Mouse (Mus musculus) stomach, embryonic 15.5 days (tissue): ENCODE measurements around the gene Gm26602. TPM values are rescaled to one million over a fixed set of nuclear protein-coding genes. Genes with fewer than 3 reads are reported as not detected.
A peak's percentile ranks its signal among the peaks of the same experiment; 100 is the strongest.

Experiments used
- ATAC-seq: fragments of 200-750 bp; cut with Nextera tagmentation; 2 replicates; pipeline ENCODE4 v1.8.0; 2017; ENCODE audit warnings: low read depth, moderate number of reproducible peaks, moderate TSS enrichment; ENCODE audit not compliant: insufficient read depth, low FRiP score
- H3K27ac ChIP-seq: fragments of 300-500 bp; sonication (generic); 2 replicates; pipeline ENCODE4 v1.5.1; 2015; ENCODE audit warnings: mild to moderate bottlenecking, inconsistent platforms
- H3K27me3 ChIP-seq: fragments of 300-500 bp; sonication (generic); replicated peaks from 2 replicates; pipeline ENCODE4 v1.6.1; 2015; ENCODE audit warnings: inconsistent platforms
- H3K36me3 ChIP-seq: fragments of 300-500 bp; sonication (generic); 2 replicates; pipeline ENCODE4 v1.6.1; 2015; ENCODE audit warnings: inconsistent platforms
- H3K4me1 ChIP-seq: fragments of 300-500 bp; sonication (generic); 2 replicates; pipeline ENCODE4 v1.6.1; 2015; ENCODE audit warnings: inconsistent platforms
- H3K4me2 ChIP-seq: fragments of 300-500 bp; sonication (generic); 2 replicates; pipeline ENCODE4 v1.6.1; 2015; ENCODE audit warnings: mild to moderate bottlenecking, inconsistent platforms
- H3K4me3 ChIP-seq: fragments of 300-500 bp; sonication (generic); replicated peaks from 2 replicates; pipeline ENCODE4 v1.5.1; 2015; ENCODE audit warnings: inconsistent platforms
- H3K9ac ChIP-seq: fragments of 300-500 bp; sonication (generic); 2 replicates; pipeline ENCODE4 v1.6.1; 2015; ENCODE audit warnings: inconsistent platforms
- H3K9me3 ChIP-seq: fragments of 300-500 bp; sonication (generic); 2 replicates; pipeline ENCODE4 v1.6.1; 2016; ENCODE audit warnings: inconsistent platforms
- WGBS: fragments of 180-500 bp; shearing (Covaris S2); methylation state at CpG from one replicate; pipeline ENCODE4 v1.1.7; 2015; 5-methylcytosine and 5-hydroxymethylcytosine counted together
- polyA plus RNA-seq: library from polyadenylated mRNA; unstranded; fragments of >200 nt; fragmentation: Nextera tagmentation; extraction: Ambion mirVana; gene quantifications from 2 replicates; pipeline ENCODE4 v1.2.1, GENCODE M21; 2015

The Gm26602 gene
- polyA plus RNA-seq: 4.4 and 13.3 TPM in 2 replicates

DNA sequence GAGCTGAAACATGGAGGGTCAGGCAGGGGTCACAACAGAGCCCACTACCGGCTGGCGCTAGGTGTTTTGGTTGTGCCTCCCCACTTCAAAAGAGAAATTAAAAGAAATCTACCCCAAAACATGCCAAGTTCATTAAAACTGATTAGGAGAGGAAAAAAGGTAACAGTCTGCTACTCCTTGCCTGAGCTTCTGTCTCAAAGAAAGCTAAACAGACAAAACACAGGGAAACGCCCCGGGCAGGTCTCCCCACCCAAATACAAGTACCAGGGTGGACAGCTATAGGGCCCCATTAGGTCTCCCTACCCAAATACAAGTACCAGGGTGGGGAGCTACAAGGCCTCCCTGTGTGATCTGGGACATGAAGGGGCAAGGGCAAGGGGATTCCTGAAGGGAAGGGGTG lies at the start of gene Gm26602:
TSS of gene Gm26602 (plus strand) at position 301 of the 400 bp plus-strand sequence.
- Histone ChIP-seq H3K9me3 (no peaks in the 10 kb centered on the region), H3K27me3 (no peaks in the 10 kb centered on the region), H3K27ac (peak within 1 kb of the TSS; percentile 70), H3K4me3 (no peak within 1 kb of the TSS), H3K9ac (no peak within 1 kb of the TSS), H3K36me3 (peaks cover 31% of the 10 kb centered on the region), H3K4me1 (peaks cover 26% of the 10 kb centered on the region), H3K4me2 (no peak within 1 kb of the TSS)
- 91% methylated on average over 4 of the region's 4 CpGs for WGBS
- no peak for ATAC-seq

DNA sequence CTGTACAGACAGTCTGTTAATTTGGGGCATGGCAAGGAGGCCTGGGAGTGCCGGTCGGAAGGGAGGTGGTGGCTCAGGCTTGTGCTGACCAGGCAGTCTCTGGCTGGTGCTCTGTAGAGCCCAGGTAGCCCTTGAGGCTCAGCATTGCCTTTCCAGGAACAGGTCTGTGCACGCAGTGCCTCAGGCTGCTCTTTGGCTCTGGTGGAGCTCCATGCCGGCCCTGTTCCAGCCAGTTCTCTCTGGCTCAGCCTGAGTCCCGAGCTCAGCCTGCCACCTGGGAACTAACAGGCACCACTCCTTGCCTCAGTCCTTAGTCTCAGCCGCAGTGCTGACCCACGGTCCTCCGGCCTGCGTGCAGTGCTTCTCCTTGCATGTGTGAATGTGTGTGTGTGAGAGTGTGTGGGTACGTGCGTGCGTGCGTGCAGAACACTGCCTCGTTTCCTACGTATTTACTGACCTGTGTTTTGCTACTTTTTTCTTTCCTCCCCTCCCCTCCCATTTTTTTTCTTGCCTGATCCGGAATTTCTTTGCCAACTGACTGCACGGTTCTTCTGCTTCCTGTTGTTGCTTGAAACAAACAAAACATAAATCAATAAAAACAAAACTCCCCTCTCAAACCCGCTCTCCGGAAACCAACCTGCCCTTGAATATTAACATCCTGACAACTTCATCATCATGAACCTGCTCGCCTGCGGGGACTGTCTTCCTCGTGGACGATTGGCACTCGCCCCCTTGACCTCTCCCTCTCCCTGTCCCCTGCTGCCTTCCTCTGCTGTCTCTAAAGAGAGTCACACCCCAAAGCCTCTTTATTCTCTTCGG lies 49.2 kb upstream of the Gm26602 start:
- Histone ChIP-seq H3K36me3 (peaks cover 64% of the 10 kb centered on the region), H3K9ac (no peak overlapping the region), H3K4me2 (no peak overlapping the region), H3K27ac (no peak overlapping the region), H3K27me3 (no peaks in the 10 kb centered on the region), H3K9me3 (no peaks in the 10 kb centered on the region), H3K4me1 (peaks cover 40% of the 10 kb centered on the region), H3K4me3 (no peak overlapping the region)
- ATAC-seq: no peak
- 71% methylated on average over 25 of the region's 25 CpGs for WGBS

DNA sequence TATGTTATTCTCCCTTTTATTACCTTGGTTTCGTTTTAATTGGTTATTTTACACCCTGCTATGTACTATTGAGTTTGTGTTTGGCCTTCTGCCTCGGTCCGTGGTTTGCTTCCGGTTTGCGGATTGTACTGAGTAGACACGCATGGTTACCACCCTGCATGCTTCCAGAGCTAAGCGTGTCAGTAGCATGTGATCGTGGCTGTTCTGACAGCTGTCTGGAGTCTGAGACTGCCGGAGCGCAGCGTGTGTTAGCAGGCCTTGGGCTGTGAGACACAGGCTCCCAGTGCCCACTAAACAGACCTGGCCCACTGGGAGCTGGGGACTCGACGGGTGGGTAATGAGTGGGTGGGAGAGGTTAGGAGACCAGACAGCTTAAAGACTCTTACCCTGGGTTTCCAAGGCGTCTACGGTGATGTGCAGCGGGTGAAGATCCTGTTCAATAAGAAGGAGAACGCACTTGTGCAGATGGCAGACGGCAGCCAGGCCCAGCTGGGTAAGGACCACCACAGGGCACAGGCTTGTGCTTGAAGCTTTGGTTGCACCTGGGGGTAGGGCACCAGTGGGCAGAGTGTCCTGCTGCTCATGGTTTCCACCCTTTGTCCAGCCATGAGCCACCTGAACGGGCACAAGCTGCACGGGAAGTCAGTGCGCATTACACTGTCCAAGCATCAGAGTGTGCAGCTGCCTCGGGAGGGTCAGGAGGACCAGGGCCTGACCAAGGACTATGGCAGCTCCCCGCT lies 48.4 kb upstream of the Gm26602 start:
- Histone ChIP-seq H3K4me3 (no peak overlapping the region), H3K4me2 (no peak overlapping the region), H3K27ac (no peak overlapping the region), H3K27me3 (no peaks in the 10 kb centered on the region), H3K4me1 (peaks cover 32% of the 10 kb centered on the region), H3K9ac (no peak overlapping the region), H3K9me3 (no peaks in the 10 kb centered on the region), H3K36me3 (peaks cover 64% of the 10 kb centered on the region)
- no peak for ATAC-seq
- WGBS: 86% methylated on average over 23 of the region's 23 CpGs

DNA sequence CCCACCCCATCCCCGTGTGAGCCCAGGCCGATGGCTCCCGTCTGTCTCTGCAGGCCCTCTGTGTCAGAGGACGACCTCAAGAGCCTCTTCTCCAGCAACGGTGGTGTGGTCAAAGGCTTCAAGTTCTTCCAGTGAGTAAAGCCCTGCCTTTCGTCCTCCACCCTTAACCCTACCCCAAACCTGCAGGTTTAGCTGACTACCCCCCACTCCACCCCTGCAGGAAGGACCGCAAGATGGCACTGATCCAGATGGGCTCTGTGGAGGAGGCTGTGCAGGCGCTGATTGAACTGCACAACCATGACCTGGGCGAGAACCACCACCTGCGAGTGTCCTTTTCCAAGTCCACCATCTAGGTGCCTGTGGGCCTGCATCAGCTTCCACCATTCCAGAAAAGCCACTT lies 47.7 kb upstream of the Gm26602 start:
- H3K4me3 ChIP-seq: no peak overlapping the region
- WGBS: 61% methylated on average over 10 of the region's 10 CpGs
- ATAC-seq: no peak
- H3K9me3 ChIP-seq: no peaks in the 10 kb centered on the region
- H3K27me3 ChIP-seq: no peaks in the 10 kb centered on the region
- H3K36me3 ChIP-seq: peaks cover 64% of the 10 kb centered on the region
- no peak overlapping the region for H3K9ac ChIP-seq
- H3K4me2 ChIP-seq: no peak overlapping the region
- H3K4me1 ChIP-seq: peaks cover 25% of the 10 kb centered on the region
- H3K27ac ChIP-seq: no peak overlapping the region

DNA sequence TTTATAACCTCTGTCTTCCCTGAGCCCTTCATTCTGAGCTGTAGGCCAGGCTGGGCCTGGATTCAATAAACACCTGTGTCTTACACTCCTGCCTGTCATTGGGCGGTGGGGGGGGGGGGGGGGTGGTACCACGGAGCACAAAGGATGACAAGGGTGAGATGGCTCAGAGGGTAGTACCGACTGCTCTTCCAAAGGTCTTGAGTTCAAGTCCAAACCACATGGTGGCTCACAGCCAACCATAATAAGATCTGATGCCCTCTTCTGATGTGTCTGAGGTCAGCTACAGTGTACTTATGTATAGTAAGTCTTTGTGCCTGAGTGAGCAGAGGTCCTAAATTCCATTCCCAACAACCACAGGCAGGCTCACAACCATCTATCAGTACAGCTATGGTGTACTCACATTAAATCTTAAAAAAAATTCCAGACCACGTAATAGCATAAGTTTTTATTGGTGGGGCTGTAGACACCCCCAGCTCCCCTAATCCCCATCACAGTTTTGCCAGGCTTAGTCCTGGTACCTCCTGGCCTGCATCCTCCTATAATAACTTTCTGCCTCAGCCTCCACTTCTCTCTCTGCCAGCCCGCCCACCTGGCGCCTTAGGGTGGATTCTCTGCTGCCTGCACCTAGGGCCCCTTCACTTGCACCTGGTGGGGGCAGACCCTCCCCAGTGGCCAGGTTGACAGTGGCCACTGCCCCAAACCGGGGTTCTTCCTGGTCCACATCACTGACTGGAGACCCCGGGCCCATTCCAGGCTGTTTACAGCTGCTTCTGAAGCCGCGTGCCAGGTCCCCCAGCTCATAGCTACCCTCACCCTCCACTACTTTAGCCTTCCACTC lies 46.1 kb upstream of the Gm26602 start:
- Histone ChIP-seq H3K36me3 (peaks cover 54% of the 10 kb centered on the region), H3K27ac (no peak overlapping the region)

DNA sequence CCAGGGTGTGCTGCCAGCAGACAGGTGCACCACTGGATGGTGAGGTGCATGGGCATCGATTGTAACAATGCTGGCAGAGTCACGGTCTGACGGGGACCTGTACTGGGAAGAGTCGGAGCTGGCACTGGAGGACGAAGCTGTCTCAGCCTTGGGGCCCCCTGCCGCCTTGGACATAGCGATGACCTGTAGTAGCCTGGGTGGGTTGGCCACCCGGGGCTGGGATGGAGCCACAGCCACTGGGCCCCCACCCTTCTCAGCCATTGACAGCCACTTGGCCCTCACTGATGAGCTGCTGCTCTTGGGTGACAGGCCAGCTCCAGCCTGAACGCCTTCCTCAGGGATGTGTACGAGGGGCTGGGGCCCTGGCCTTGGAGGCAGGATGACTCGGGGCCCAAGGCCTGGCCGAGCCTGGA lies 45.5 kb upstream of the Gm26602 start:
- no peak overlapping the region; the same call in 1 of the 2 replicates for H3K27ac ChIP-seq
- H3K4me3 ChIP-seq: no peak overlapping the region
- WGBS: 53% methylated on average over 12 of the region's 12 CpGs
- H3K36me3 ChIP-seq: peaks cover 47% of the 10 kb centered on the region
- peaks cover 10% of the 10 kb centered on the region; the same call in 1 of the 2 replicates for H3K4me1 ChIP-seq
- no peaks in the 10 kb centered on the region for H3K27me3 ChIP-seq
- H3K9ac ChIP-seq: no peak overlapping the region
- no peaks in the 10 kb centered on the region for H3K9me3 ChIP-seq
- H3K4me2 ChIP-seq: no peak overlapping the region
- ATAC-seq: 0 out of 2 replicates have a peak, but pooled peaks have one; percentile 7

More for the DNA sequence above, 46.1 kb upstream of the Gm26602 start:
- Histone ChIP-seq H3K4me2 (no peak overlapping the region), H3K27me3 (no peaks in the 10 kb centered on the region), H3K9me3 (no peaks in the 10 kb centered on the region), H3K4me1 (peaks cover 10% of the 10 kb centered on the region; the same call in 1 of the 2 replicates), H3K4me3 (no peak overlapping the region), H3K9ac (no peak overlapping the region)
- ATAC-seq: no peak
- 47% methylated on average over 10 of the region's 10 CpGs for WGBS

DNA sequence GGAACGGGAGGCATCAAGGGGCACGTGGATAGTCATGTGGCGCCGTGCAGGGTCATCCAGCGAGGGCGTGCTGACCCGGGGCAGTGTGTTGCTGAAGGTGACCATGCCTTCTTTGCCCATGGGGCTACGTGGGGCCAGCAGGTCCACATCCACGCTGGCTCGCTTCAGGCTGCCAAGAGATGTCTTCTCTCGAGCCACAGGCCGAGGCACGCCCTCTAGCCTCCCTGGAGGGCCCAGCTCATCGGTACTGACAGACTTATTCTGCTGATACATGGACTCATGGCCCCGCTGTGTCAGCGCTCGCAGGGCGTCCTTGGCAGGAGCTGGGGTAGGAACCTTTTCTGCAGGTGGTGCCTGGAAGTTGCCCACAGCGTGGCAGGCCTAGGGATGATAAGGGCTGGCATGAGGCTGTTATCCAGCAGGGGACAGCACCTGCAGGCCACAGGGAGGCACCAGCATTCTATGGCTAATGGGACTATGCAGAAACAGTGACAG lies 44.8 kb upstream of the Gm26602 start:
- 65% methylated on average over 19 of the region's 19 CpGs for WGBS
- H3K9ac ChIP-seq: no peak overlapping the region
- H3K36me3 ChIP-seq: peaks cover 41% of the 10 kb centered on the region
- no peaks in the 10 kb centered on the region for H3K9me3 ChIP-seq
- peaks cover 4% of the 10 kb centered on the region; the same call in 1 of the 2 replicates for H3K4me1 ChIP-seq
- H3K27ac ChIP-seq: no peak overlapping the region; the same call in 1 of the 2 replicates
- ATAC-seq: no peak
- no peak overlapping the region for H3K4me3 ChIP-seq
- no peak overlapping the region for H3K4me2 ChIP-seq
- H3K27me3 ChIP-seq: no peaks in the 10 kb centered on the region

DNA sequence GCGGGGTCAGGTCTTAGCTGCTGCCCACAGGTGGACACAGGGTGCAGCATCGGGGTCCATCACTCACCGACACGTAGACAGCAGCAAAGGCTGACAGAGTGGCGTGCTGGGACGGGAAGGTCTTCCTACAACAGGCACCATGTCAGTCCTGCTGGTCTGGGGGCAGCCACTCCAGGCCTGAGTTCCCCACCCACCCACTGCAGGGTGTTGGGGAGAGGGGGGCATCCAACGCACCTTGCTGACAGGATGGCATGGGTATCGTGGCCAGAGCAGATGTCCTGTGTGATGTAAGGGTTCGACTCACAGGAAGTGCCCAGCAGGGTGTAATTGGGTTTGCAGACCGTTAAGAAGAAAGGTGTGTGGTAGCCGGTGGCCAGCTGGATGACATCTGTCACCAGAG lies 44.1 kb upstream of the Gm26602 start:
- no peak overlapping the region for H3K4me2 ChIP-seq
- no peak overlapping the region for H3K27ac ChIP-seq
- no peak overlapping the region for H3K4me3 ChIP-seq
- H3K4me1 ChIP-seq: peaks cover 3% of the 10 kb centered on the region; the same call in 1 of the 2 replicates
- no peak overlapping the region for H3K9ac ChIP-seq
- ATAC-seq: no peak; the same call in 1 of the 2 replicates
- H3K9me3 ChIP-seq: no peaks in the 10 kb centered on the region
- peaks cover 33% of the 10 kb centered on the region for H3K36me3 ChIP-seq
- no peaks in the 10 kb centered on the region for H3K27me3 ChIP-seq
- WGBS: 72% methylated on average over 11 of the region's 11 CpGs

DNA sequence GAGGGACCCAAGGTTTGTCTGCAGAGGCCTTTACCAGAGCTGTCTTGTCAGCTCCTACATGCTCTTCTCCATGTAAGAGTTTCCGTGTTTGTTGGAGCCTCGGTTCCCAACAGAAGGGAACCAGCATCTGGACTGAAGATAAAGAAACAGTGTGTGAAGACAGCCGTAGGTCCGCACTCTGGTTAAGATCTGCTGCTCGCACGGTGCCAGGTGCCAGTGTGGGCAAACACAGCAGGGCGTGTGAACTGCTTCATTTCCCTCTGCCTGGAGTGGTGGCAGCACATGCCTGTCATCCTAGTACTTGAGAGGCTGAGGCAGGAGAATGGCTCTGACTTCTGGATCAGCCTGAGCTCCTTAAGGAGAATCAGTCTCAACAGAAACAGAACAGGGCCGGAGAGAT lies 38.8 kb upstream of the Gm26602 start:
- H3K9ac ChIP-seq: no peak overlapping the region
- 87% methylated on average over 8 of the region's 8 CpGs for WGBS
- ATAC-seq: no peak
- H3K9me3 ChIP-seq: no peaks in the 10 kb centered on the region
- H3K27me3 ChIP-seq: no peaks in the 10 kb centered on the region
- no peak overlapping the region for H3K4me2 ChIP-seq
- H3K4me1 ChIP-seq: peaks cover 14% of the 10 kb centered on the region; the same call in 1 of the 2 replicates
- H3K27ac ChIP-seq: no peak overlapping the region
- no peak overlapping the region for H3K4me3 ChIP-seq
- H3K36me3 ChIP-seq: no peaks in the 10 kb centered on the region

DNA sequence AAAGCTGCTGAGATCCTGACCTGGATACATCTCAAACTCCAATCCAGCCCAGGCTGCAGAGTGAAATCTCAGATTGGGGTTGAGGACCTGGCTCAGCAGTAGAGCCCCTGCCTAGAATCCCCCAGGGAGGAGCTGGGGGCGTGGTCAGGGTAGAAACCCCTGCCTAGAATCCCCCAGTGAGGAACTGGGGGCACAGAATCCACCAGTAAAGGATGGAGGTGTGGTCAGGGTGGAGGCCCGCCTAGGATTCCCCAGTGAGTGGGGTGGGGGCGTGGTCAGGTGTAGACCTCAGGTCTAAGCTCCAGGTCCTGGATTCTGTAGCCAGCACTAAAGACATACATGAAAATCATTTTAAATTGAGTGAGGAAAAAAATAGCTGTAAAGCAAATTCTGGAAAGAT lies 37.8 kb upstream of the Gm26602 start:
- H3K9me3 ChIP-seq: no peaks in the 10 kb centered on the region
- H3K4me3 ChIP-seq: no peak overlapping the region
- WGBS: 47% methylated on average over 3 of the region's 3 CpGs
- no peak overlapping the region for H3K27ac ChIP-seq
- no peak overlapping the region for H3K9ac ChIP-seq
- no peaks in the 10 kb centered on the region for H3K36me3 ChIP-seq
- H3K27me3 ChIP-seq: no peaks in the 10 kb centered on the region
- no peak for ATAC-seq
- H3K4me1 ChIP-seq: peaks cover 23% of the 10 kb centered on the region; the same call in 1 of the 2 replicates
- H3K4me2 ChIP-seq: peak overlapping the region; percentile 99

DNA sequence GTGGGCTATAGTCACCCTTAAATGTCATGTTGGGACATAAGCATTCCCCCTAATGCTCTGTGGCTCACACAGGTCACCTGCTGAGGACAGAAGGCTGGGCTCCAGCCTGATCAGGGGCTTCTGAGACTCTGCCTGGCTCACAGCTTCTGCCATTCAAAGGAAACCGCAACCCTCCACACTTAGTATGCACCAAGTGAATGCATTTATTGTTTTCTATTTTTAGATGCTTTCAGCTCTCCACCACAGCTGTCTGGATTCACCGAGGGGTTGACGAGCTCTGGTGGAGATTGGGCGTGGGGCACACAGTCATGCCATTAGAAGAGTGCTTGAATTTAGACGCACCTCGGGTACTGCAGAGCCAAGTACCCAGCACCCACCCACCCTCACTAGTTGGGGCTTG lies 37.3 kb upstream of the Gm26602 start:
- Histone ChIP-seq H3K36me3 (no peaks in the 10 kb centered on the region), H3K27ac (no peak overlapping the region), H3K4me3 (peak overlapping the region; percentile 70), H3K4me2 (peak overlapping the region; percentile 99), H3K9me3 (no peaks in the 10 kb centered on the region), H3K27me3 (no peaks in the 10 kb centered on the region), H3K9ac (no peak overlapping the region), H3K4me1 (peaks cover 23% of the 10 kb centered on the region; the same call in 1 of the 2 replicates)
- ATAC-seq: no peak
- WGBS: 13% methylated on average over 6 of the region's 6 CpGs
